Mouse (Mus musculus) ES-E14 (cell line): ENCODE measurements at regions not wholly inside any gene's neighbourhood (a gene's known extent, or its start where the extent isn't known, plus 50 kb on each side); places are given as distances from the start of the nearest gene placed in this dataset.

Source experiments
- DNase-seq: peaks from one replicate; pipeline ENCODE4 v3.0.0-alpha.2; 2013; ENCODE audit warnings: low read depth, low spot score
- H3K27ac ChIP-seq: 2 replicates; pipeline ENCODE4 v1.5.1; 2012; ENCODE audit warnings: low read depth, mild to moderate bottlenecking, low read length, moderate library complexity, mixed read lengths; ENCODE audit not compliant: poor library complexity, insufficient read depth, severe bottlenecking
- H3K36me3 ChIP-seq: 2 replicates; pipeline ENCODE4 v1.6.1; 2012; ENCODE audit warnings: mild to moderate bottlenecking, low read length, moderate library complexity, mixed read lengths; ENCODE audit not compliant: control insufficient read depth, poor library complexity, insufficient read depth, severe bottlenecking
- H3K4me1 ChIP-seq, 2 experiments: fragments of 150-350 bp in 1 of 2; sonication (generic) in 1 of 2; 2 replicates each; pipeline ENCODE4 v1.6.1; 2012; ENCODE audit warnings: low read length in 2 of 2, mild to moderate bottlenecking in 1 of 2, mixed read lengths in 1 of 2; ENCODE audit not compliant: control insufficient read depth in 2 of 2, insufficient read depth in 2 of 2, poor library complexity in 1 of 2
- H3K4me3 ChIP-seq, 2 experiments: fragments of 150-350 bp in 1 of 2; sonication (generic) in 1 of 2; 2 replicates each; pipeline ENCODE4 v1.5.1; 2012; ENCODE audit warnings: low read length in 2 of 2, low read depth in 1 of 2, mild to moderate bottlenecking in 1 of 2, mixed read lengths in 1 of 2; ENCODE audit not compliant: insufficient read depth in 1 of 2, poor library complexity in 1 of 2, severe bottlenecking in 1 of 2
- H3K9ac ChIP-seq: 2 replicates; pipeline ENCODE4 v1.6.1; 2012; ENCODE audit warnings: low read depth, mild to moderate bottlenecking, low read length, mixed read lengths; ENCODE audit not compliant: poor library complexity, insufficient read depth, severe bottlenecking
- H3K9me3 ChIP-seq: fragments of 150-350 bp; sonication (generic); 2 replicates; pipeline ENCODE4 v1.6.1; 2012; ENCODE audit warnings: low read depth, mild to moderate bottlenecking, low read length; ENCODE audit not compliant: control insufficient read depth, insufficient read depth
- CHD2 ChIP-seq: IDR thresholded peaks from 2 replicates; pipeline ENCODE4 v1.6.1; 2014; ENCODE audit warnings: mild to moderate bottlenecking, low read depth, low read length, inconsistent platforms
- HCFC1 ChIP-seq: IDR thresholded peaks from 2 replicates; pipeline ENCODE4 v1.6.1; 2012; ENCODE audit warnings: low read length, inconsistent platforms, borderline replicate concordance; ENCODE audit not compliant: insufficient read depth
- MAFK ChIP-seq: IDR thresholded peaks from 2 replicates; pipeline ENCODE4 v1.6.1; 2014; ENCODE audit warnings: mild to moderate bottlenecking, low read depth, low read length, inconsistent platforms; ENCODE audit not compliant: insufficient read depth
- ZC3H11A ChIP-seq: IDR thresholded peaks from 2 replicates; pipeline ENCODE4 v1.6.1; 2012; ENCODE audit warnings: low read depth, mild to moderate bottlenecking, inconsistent platforms, low read length, borderline replicate concordance
- ZNF384 ChIP-seq: IDR thresholded peaks from 2 replicates; pipeline ENCODE4 v1.6.1; 2012; ENCODE audit warnings: low read depth, low read length, inconsistent platforms
- in situ Hi-C, 2 experiments: fragments of 600-800 bp; cut with MboI; formaldehyde crosslinking; loops; one replicate each; pipeline ENCODE4 v1.15.1; 2025; ENCODE audit warnings: low sequenced_read_pairs in 2 of 2, inconsistent platforms in 1 of 2; ENCODE audit not compliant: unreplicated experiment in 2 of 2

DNA sequence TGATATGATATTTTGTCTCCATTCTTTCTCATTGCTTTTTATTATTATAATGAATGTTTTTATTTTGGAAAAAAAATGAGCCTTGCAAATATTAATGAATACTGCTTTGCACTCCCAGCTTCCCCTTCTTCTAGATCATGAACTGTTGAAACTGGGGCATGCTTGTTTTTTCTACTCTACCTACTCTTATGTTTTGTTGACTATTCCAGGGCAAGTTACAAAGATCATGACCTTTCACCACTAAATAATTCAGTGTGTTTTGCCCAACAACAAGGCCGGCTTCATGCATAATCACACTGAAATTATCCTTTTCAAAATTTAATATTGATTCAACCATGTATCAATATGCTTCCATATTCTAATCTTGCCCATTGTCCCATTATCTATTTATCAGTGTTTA lies 494.3 kb upstream of the Mon1b start:
- DNase-seq = no peak
- no peak overlapping the region for H3K27ac ChIP-seq
- in situ Hi-C loops = no loop called here
- H3K36me3 ChIP-seq = no peaks in the 10 kb centered on the region
- H3K9me3 ChIP-seq = no peaks in the 10 kb centered on the region
- TF ChIP-seq CHD2 = no peak
- TF ChIP-seq ZNF384 = no peak
- no peak for TF ChIP-seq HCFC1
- no peak for TF ChIP-seq MAFK
- no peak for TF ChIP-seq ZC3H11A
- no peak overlapping the region for H3K4me3 ChIP-seq
- no peak overlapping the region for H3K9ac ChIP-seq
- H3K4me1 ChIP-seq = no peaks in the 10 kb centered on the region

- Histone ChIP-seq H3K4me3 (no peak overlapping the region), H3K27ac (no peak overlapping the region), H3K36me3 (no peaks in the 10 kb centered on the region), H3K4me1 (no peaks in the 10 kb centered on the region), H3K9ac (no peak overlapping the region), H3K9me3 (no peaks in the 10 kb centered on the region)
- DNase-seq = no peak
- in situ Hi-C loops = no loop called here
- TF ChIP-seq HCFC1 (no peak), ZNF384 (no peak), MAFK (no peak), ZC3H11A (no peak), CHD2 (no peak)
Observed at GRCm38 (mm10) chr8:113176591-113176990, 458.8 kb upstream of the Mon1b start.

- in situ Hi-C loops = no loop called here
- Histone ChIP-seq H3K36me3 (no peaks in the 10 kb centered on the region), H3K9me3 (no peaks in the 10 kb centered on the region), H3K27ac (no peak overlapping the region), H3K9ac (no peak overlapping the region), H3K4me1 (no peaks in the 10 kb centered on the region), H3K4me3 (no peak overlapping the region)
- TF ChIP-seq ZC3H11A = no peak
- no peak for TF ChIP-seq MAFK
- TF ChIP-seq CHD2 = no peak
- TF ChIP-seq ZNF384 = no peak
- no peak for TF ChIP-seq HCFC1
- DNase-seq = no peak
Observed at GRCm38 (mm10) chr8:113183186-113183585, 452.2 kb upstream of the Mon1b start.

DNA sequence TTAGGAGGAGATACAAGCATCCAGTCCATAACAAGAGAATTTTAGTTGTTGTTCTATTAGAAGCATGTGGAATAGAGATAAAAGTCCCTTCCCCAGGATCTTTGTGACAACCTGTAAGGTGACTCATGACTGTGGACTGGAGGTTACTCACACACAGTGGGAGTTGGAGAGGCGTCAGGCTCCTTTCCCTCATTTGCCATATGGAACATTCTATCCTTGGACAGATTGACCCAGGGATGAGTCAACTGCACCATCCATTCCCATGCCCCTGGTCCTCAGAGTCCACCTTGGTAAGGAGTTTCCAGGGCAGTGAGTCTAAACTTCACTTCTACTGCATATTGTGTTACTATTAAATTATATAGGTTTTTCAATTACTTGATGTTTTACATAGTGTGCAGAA lies 444.9 kb upstream of the Mon1b start:
- Histone ChIP-seq H3K9ac (no peak overlapping the region), H3K9me3 (no peaks in the 10 kb centered on the region), H3K36me3 (no peaks in the 10 kb centered on the region), H3K4me3 (no peak overlapping the region), H3K27ac (no peak overlapping the region), H3K4me1 (no peaks in the 10 kb centered on the region)
- TF ChIP-seq ZNF384 (no peak), ZC3H11A (no peak), HCFC1 (no peak), MAFK (no peak), CHD2 (no peak)
- DNase-seq = no peak
- in situ Hi-C loops = no loop called here

GRCm38 (mm10) chr8:113191537-113191936 lies 443.9 kb upstream of the Mon1b start:
- Histone ChIP-seq H3K4me3 (no peak overlapping the region), H3K36me3 (no peaks in the 10 kb centered on the region), H3K27ac (no peak overlapping the region), H3K4me1 (no peaks in the 10 kb centered on the region), H3K9me3 (no peaks in the 10 kb centered on the region), H3K9ac (no peak overlapping the region)
- TF ChIP-seq MAFK (no peak), HCFC1 (no peak), CHD2 (no peak), ZC3H11A (no peak), ZNF384 (no peak)
- DNase-seq = no peak
- in situ Hi-C loops = no loop called here
